Mouse (Mus musculus): Measurements from ENCODE around the gene Eif5a2. TPM values are rescaled to one million over a fixed set of nuclear protein-coding genes. Genes with fewer than 3 reads are reported as not detected.

The Eif5a2 gene
- total RNA-seq (2012; rRNA removed) (5.8 and 6.1 TPM in 2 replicates), polyA plus RNA-seq (2012; ENCODE audit: insufficient read depth in 1 of 2, insufficient read length in 2 of 2, low read depth in 1 of 2, low replicate concordance in 2 of 2, missing spikeins in 1 of 2) (1 to 10 TPM in 1 of 2 experiments, not detected in 1; 7.3 TPM)

GRCm38 (mm10) chr3:28780994-28781393, at the start of gene Eif5a2:
TSS of gene Eif5a2 (plus strand) at chr3:28781276.
- H3K36me3 ChIP-seq (ENCODE audit: control insufficient read depth in 1 of 2, insufficient read depth in 2 of 2, low read length in 2 of 2), result peaks cover 0 to 14% of the 10 kb centered on the region in 2 experiments; a peak in 2 of 4 replicates
- DNase-seq (ENCODE audit: low read depth, low spot score), result peak; percentile 93
- H3K4me3 ChIP-seq (ENCODE audit: control insufficient read depth in 1 of 2, insufficient read depth in 1 of 2, low read depth in 2 of 2, low read length in 2 of 2), result peak within 1 kb of the TSS; percentile 75 to 83
- TF ChIP-seq MXI1 (IDR thresholded peaks at IDR 0.05; ENCODE audit: low read depth, low read length), result peak; percentile 92
- TF ChIP-seq ELF1 (IDR thresholded peaks at IDR 0.05; ENCODE audit: low read depth, low read length), result peak; percentile 91
- TF ChIP-seq TBP (IDR thresholded peaks at IDR 0.05; ENCODE audit: low read depth, low read length), result 0 out of 2 replicates have a peak, but pooled peaks have one; percentile 26
- TF ChIP-seq MAZ (IDR thresholded peaks at IDR 0.05; ENCODE audit: low read depth, low read length), result peak; percentile 40; the same call in 1 of the 2 replicates
- TF ChIP-seq NELFE (IDR thresholded peaks at IDR 0.05; ENCODE audit: low read depth, low read length), result 0 out of 2 replicates have a peak, but pooled peaks have one; percentile 30
- no peak for TF ChIP-seq SIN3A (IDR thresholded peaks at IDR 0.05; ENCODE audit: low read length)
- TF ChIP-seq EP300 (IDR thresholded peaks at IDR 0.05; ENCODE audit: low read depth in 1 of 2, low read length in 2 of 2), result peak in 1 of 2 experiments; percentile 40; a peak in 1 of 4 replicates
- TF ChIP-seq MEF2A (IDR thresholded peaks at IDR 0.05; ENCODE audit: extremely low read depth, insufficient replicate concordance, low read depth, low read length, poor library complexity, severe bottlenecking), result no peak
- no peak for TF ChIP-seq NRF1 (IDR thresholded peaks at IDR 0.05; ENCODE audit: insufficient read depth, low read depth, low read length, poor library complexity, severe bottlenecking)
- TF ChIP-seq BHLHE40 (IDR thresholded peaks at IDR 0.05; ENCODE audit: borderline replicate concordance, low read depth, low read length), result peak; percentile 100
- TF ChIP-seq POLR2A (IDR thresholded peaks at IDR 0.05; ENCODE audit: control insufficient read depth in 1 of 2, insufficient read depth in 1 of 2, low read depth in 1 of 2, low read length in 2 of 2, poor library complexity in 1 of 2), result peak in 1 of 2 experiments; percentile 24; a peak in 1 of 4 replicates
- TF ChIP-seq USF1 (IDR thresholded peaks at IDR 0.05; ENCODE audit: low read depth, low read length), result peak; percentile 97
- peak; percentile 59 for TF ChIP-seq HCFC1 (IDR thresholded peaks at IDR 0.05; ENCODE audit: low read depth, low read length)
- peak; percentile 99 for TF ChIP-seq MAX (IDR thresholded peaks at IDR 0.05; ENCODE audit: low read length)
- no peak for TF ChIP-seq UBTF (IDR thresholded peaks at IDR 0.05; ENCODE audit: borderline replicate concordance, insufficient read depth, low read depth, low read length)
- 0 out of 2 replicates have a peak, but pooled peaks have one; percentile 32 for TF ChIP-seq TCF12 (IDR thresholded peaks at IDR 0.05; ENCODE audit: low read depth, low read length)
- peak; percentile 42 to 87; a peak in 3 of 4 replicates for TF ChIP-seq USF2 (IDR thresholded peaks at IDR 0.05; ENCODE audit: borderline replicate concordance in 1 of 2, insufficient read depth in 1 of 2, low read depth in 1 of 2, low read length in 2 of 2)
- TF ChIP-seq GATA1 (IDR thresholded peaks at IDR 0.05; ENCODE audit: low read depth, low read length), result no peak
- peak; percentile 64 for TF ChIP-seq ETS1 (IDR thresholded peaks at IDR 0.05; ENCODE audit: low read depth, low read length)
- peak; percentile 77; the same call in 1 of the 2 replicates for TF ChIP-seq MYC (IDR thresholded peaks at IDR 0.05; ENCODE audit: low read depth, low read length)
- TF ChIP-seq MYB (IDR thresholded peaks at IDR 0.05; ENCODE audit: low read depth, low read length), result no peak
- no peaks in the 10 kb centered on the region; the same call in 1 of the 2 replicates for H3K79me2 ChIP-seq (ENCODE audit: control insufficient read depth, insufficient read depth, low read length, poor library complexity)
- no peak within 1 kb of the TSS for H3K27ac ChIP-seq (ENCODE audit: control insufficient read depth, low read depth, low read length)
- H3K4me1 ChIP-seq (ENCODE audit: control insufficient read depth in 1 of 2, insufficient read depth in 2 of 2, low read length in 2 of 2), result peaks cover 6 to 15% of the 10 kb centered on the region in 2 experiments
- H3K9ac ChIP-seq (ENCODE audit: control insufficient read depth, low read depth, low read length, poor library complexity, severe bottlenecking), result peak within 1 kb of the TSS; percentile 72
- H3K9me3 ChIP-seq (replicated peaks; ENCODE audit: insufficient read depth, low read length), result no peaks in the 10 kb centered on the region
- no peaks in the 10 kb centered on the region for H3K27me3 ChIP-seq (ENCODE audit: control insufficient read depth in 1 of 2, insufficient read depth in 2 of 2, low read length in 2 of 2)
